Mouse (Mus musculus): ENCODE measurements around the gene Atxn1.

The Atxn1 gene

DNA sequence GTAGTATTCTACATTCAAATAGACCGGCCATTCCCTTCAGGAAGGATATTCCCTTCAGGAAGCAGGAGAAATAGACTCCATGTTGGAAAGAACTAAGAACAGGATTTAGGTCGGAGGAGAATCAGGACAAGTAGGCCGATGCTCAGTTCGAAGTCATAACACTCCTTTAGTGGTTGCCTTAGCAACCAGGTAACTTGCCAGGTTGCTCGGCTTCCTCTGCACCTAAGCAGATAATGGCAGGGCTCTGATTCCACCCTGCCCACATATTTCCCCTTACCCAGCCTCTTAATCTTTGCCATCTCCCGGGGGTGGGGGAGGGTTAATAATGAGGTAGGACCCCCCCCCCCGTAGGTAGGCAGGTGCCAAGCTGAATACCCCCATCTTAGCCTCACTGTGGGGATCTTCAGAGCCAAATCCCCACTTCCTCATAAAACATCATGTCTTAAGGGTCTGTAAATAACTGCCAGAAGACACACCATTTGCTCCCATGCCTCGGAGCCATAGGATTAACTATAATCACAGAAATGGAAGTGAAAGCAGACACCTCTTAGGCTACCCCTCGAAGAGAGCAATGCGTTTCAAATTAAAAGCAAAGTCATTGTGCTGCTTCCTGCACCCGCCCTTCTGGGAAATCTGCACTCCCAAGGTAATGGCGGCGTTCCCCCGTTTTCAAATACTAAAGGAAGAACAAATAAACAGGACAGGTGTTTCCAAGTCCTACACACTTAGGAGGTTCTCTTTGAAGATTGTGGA lies 240.1 kb downstream of the Atxn1 start:
- DNase-seq (ENCODE audit: low spot score), result no peak

DNA sequence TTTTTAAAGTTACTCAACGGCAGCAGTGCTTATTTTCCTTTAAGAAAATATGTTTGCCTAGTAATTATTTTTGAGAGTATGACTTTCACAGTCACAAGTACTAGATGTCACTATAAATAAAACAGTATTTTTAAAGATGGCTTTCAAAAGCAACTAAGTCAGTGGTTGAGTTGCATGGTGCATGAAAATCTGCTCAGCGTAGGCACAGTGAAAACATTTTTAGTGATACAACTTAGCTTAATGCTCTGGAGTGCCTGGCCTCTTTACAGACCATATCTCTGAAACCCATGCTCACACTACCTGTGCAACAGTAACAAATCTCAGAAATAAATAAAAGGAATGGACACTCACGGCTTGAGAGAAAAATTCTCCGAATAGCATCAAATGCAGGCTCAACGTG lies 241.9 kb downstream of the Atxn1 start:
- no peak for DNase-seq (ENCODE audit: low spot score)

DNA sequence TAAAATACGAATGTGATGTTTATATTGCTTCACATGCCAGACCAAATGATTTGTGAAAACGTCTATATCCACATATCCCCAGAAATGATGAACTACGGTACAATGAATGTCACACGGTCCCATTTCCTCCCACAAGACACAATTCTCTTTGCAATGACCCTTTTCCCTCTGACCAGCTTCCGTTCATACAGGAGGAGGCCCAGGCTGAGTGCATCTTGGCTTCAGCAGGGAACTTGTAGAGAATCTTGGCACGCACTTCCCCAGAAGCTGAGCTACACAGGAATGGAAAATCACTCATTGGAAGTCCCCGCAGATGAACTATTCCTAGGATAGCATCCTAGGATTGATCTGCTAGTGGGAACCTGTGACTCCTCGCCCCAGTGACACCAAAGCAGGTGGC lies 243.2 kb downstream of the Atxn1 start:
- DNase-seq (ENCODE audit: low spot score), result no peak

DNA sequence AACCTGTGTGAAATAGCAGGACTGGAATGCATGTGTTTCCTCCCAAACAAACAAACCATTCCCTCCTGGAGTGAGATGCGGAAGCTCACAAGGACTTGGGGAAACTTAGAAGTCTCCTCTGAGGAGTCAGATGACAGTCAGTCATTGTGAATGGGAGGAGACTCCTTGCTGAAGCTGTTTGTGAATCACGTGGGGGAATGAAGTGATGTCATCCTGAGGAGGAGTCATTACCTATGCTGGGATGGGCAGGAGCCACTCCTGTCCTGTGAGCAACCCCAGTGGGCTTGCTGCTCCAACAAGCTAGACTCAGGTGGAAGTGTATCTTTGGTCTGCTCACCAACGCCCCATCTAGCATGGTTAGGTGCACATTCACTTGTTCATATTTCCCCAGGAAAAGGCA lies 246.0 kb downstream of the Atxn1 start:
- no peak for DNase-seq (ENCODE audit: low spot score)

DNA sequence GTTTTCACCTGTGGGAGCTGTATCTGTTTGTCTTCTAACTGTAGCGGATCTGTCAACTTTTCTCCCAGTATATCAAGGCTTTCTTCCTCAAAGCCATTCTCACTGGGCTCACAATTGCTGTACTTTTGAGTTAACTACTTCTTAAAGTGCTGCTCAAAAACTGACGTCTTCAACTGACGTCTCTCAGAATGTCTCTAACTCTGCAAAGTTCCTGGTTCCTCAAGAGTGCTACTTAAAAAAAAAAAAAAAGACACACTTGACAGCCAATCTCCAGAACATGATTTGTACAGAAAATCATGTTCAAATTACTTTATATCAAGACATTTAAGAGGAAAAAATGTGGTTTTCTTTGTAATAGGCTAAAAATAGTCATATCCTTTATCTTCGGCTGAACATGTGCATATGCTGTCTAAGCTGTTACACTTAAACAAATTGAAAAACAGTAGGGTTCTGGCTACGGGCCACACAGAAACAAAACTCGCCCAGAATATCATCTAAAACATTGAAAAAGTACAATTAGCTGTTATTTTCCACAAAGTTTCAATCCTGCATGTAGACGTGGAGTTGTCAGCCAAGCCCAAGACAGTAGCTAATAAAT lies 249.1 kb downstream of the Atxn1 start:
- DNase-seq (ENCODE audit: low spot score), result no peak

DNA sequence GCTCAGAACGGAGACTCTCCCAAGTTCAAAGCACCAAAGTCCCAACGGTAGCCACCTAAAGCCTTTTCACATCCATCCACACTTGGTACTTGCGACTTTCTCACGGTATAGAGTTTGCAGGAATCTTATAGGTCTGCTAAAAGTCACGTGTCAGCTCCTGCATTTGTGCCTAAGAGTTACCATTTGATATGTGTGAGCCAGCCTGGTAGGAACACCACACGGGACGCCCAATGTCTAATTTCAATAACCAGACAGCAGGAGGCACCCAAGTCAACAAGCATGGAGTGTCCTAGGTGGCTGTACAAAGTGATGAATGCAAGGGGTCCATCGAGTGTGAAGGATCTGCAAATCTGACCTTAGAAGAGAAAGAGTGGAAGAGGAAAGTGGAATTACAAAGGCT lies 254.8 kb downstream of the Atxn1 start:
- DNase-seq (ENCODE audit: low spot score), result no peak

DNA sequence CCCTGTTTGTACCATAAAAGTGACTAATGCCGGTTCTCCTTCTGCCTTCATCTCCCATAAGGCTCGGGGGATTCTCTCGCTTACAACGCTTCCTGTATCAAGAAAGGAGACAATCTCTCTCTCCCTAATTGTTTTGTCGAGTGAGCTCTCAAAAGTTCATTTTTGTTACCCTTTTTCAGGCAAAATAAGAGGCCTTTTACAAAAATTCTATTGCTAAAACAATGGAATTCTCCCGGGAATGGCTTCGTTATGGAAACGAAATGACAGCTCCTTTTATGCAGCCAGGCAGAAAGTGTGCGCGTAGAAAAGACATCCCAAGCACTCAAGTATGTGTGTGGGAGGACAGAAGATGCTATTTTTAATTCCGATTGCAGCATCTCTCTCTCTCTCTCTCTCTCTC lies 255.4 kb downstream of the Atxn1 start:
- DNase-seq (ENCODE audit: low spot score), result no peak

DNA sequence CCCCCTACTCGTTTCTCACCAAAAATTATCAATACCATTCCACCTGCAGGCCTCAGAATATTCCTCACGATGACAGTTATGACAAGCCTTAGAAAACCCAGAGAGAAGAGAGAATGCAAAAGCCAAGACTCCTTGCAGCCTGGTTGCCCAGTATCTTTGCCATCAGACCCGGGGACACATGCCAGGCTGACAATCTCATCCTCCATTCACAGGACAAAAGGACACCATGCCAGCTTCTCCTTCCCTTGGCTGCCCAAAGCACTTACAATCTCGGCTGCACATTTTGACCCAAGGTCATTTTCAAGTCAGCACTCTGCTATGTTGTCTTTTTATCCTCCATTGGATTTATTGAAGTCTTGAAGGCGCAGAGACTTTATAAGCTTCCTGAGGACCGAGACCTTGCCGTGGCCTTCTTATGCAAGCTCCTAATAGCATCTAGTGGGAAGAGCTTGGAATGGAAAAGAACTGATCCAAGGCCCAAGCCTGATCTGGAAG lies 263.5 kb downstream of the Atxn1 start:
- DNase-seq (ENCODE audit: low spot score), result no peak

DNA sequence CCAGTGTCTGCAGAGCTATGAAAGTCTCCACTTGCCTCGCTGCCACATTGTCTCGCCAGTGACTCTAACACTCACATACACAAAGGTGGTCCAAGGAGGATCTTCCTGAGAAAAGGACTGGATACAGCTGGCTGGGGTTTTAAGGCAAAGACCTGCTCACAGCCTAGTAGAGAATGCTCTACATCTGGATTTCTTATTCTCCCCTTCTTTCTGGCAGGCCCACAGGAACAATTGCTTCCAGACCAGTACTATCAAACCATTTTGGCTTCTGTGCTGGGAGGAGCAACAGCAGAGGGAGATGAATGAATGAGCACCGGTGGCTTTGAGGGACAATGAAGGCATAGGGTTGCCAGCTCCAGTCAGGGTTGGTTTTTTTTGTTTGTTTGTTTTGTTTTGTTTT lies 265.8 kb downstream of the Atxn1 start:
- DNase-seq (ENCODE audit: low spot score), result no peak

DNA sequence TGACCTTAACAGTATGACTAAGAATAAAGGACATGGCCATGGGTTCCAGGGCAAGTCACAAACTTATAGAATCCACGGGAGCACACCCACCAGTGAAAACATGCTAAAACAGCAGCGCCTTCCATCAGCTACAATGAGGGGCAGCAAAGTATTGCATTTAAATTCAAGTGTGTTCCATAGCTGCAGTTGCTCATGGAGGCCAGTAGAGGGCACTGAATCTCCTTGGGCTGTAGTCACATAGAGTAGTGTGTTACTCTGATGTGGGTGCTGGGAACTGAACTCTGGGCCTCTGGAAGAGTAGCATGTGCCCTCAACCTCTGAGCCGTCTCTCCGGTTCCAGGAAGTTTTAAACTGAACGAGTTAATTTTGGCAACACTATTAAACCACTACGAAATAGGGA lies 268.8 kb downstream of the Atxn1 start:
- no peak for DNase-seq (ENCODE audit: low spot score)

DNA sequence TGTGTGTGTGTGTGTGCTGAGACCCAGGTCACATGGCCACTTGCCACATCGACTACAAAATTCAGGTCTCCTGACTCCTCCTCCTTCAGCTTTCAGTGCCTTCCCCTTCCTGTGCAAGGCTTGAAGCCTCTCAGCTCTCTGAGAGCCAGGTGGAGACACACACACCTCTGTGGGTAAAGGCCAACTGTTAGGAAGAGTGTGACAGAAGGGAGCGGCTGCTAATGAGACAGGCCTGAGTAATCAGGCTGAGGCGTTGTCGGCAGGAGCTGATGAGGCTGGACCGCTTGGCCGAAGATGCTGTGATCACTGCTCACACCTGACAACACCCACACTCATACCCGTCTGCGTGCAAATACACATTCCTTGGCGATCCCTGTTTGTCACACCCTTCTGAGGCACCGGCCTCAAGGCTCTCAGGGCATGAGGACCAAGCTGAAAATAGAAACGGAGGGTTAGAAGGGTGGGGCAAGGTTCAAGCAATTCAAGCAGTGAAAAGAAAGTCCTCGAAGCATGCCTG lies 269.8 kb downstream of the Atxn1 start:
- no peak for DNase-seq (ENCODE audit: low spot score)

DNA sequence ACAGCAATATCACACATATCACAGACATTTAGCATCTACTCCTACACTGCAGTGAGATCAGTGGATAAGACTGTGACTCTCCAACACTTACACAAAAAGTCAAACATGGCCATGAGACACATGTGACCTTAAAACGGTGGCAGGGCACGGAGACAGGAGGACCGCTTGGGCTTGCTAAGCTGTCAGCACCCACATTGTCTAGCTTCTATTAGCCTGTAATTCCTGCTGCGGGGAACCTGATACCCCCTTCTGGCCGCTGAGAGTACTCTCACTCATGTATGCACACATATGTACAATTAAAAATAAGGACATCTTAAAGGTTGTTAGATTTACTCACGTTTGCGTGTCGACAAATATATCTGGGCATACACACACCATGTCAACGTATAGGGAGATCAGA lies 270.9 kb downstream of the Atxn1 start:
- no peak for DNase-seq (ENCODE audit: low spot score)

DNA sequence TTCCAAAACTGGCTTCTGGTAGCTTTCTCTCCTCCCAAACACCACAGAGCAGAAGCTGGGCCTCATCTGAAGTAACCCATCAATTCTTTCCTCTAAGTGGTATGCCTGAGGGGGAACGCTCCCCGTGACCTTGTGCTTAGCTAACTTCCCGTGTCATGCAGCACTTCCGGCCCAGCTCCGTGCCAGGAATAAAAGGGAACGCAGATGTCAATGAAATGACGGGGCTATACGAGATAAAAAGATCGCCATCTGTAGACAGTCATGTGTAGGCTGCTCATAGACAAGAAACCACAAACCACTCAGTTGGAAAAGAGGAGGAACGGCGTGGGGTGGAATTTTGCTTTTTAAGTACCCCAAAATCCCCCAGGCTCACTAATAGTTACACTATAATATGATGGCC lies 271.3 kb downstream of the Atxn1 start:
- no peak for DNase-seq (ENCODE audit: low spot score)

DNA sequence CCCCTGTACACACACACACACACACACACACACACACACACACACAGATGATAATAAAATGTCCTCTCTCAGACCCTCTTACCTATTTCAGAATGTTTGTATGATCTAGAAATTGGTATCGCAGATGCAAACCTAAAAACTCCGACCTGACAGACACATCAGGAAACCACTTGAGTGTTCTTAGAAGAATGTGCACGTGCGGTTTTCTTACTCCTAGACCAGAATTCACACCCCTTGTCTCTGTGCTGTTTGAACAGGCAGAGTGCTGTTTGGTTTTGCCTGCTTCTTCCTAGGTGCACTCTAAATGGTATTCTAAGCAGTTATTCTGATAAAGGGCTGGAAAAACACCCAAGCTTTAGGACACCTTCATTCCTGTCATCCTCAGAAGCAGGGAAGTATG lies 271.7 kb downstream of the Atxn1 start:
- DNase-seq (ENCODE audit: low spot score), result no peak

DNA sequence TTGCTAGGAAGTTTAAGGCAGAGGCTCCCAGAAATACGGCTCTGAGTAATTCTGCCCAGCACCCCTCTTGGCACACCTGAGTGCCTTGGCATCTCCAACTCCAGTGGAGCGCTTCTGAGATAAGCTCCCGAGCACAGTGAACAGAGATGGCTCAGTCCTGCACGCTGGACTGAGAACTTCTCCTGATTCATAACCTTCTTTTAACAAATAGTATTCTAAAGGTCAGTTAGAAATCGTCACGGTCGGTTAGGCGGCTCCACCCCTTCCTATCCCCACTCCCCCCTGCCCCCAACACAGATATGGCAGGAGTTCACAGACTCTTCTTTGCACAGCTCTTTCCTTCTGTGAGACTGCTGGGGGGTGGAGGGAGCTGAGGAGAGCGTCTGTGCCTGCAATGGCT lies 272.4 kb downstream of the Atxn1 start:
- DNase-seq (ENCODE audit: low spot score), result no peak

DNA sequence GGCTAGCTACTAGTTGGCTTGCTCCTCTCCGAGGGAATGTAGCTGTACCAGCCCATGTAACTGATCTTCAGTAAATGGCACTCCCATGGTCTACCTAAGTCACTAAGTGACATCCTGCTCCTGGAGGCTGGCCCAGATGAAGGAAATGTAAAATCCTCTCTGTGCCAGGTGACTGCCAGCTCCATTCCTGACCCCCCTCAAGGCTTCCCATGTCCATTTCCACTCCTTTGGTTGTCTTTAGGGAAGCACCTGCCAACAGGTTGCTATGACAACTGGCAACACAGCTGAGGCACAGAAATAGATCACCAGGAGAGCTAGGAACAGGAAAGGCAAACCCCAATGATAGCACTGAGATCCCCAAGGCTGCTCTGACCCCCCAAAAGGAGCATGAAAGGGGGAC lies 274.4 kb downstream of the Atxn1 start:
- DNase-seq (ENCODE audit: low spot score), result no peak

DNA sequence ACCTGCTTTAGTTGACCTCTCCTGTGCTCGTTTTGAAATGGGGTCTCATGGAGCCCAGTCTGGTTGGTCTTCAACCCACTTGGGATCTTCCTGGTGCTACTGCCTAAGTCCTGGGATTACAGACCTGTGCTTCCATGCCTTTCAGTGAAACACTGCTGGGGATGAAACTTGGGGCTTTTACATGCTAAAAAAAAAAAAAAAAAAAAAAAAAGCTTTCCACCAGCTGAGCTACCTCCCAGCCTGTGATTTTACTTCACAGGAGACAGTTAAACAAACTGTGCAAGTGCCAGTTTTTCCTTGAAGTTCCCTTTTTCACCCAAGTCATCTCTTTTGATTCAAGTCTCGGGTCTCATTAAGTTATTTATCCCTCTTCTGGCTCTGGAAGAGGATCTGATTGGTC lies 275.9 kb downstream of the Atxn1 start:
- no peak for DNase-seq (ENCODE audit: low spot score)

DNA sequence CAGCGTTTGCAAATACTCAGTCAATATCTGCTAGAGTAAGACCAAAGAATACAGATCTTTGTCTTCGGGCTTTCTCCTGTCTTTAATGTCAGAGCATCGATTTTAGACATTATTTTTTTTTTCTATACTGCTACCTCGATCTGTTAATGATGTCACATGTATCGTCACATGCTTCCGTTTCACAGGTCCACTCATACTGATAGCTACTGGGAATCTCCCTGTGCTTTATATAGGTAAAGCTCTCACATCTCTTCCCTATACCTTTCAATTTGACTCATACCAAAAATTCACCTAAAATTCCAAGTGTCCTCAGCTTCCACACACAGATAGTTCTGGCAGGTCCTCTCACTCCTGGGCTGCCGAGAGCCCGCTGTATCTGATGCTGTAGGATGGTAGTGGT lies 277.2 kb downstream of the Atxn1 start:
- DNase-seq (ENCODE audit: low spot score), result no peak

DNA sequence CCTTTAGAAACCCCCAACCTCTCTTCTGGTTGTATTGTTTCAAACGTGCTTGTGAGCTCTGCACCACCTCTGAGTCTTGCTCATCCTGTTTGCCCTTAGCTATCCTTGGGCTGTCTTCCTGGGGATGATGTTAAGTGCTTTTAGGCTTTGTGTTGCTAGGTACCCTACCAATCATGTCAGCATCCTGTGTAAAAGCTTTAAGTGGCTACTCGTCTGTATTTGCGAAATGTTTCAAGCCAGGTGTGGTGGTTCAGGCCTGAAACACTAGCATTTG lies 278.6 kb downstream of the Atxn1 start:
- no peak for DNase-seq (ENCODE audit: low spot score)

DNA sequence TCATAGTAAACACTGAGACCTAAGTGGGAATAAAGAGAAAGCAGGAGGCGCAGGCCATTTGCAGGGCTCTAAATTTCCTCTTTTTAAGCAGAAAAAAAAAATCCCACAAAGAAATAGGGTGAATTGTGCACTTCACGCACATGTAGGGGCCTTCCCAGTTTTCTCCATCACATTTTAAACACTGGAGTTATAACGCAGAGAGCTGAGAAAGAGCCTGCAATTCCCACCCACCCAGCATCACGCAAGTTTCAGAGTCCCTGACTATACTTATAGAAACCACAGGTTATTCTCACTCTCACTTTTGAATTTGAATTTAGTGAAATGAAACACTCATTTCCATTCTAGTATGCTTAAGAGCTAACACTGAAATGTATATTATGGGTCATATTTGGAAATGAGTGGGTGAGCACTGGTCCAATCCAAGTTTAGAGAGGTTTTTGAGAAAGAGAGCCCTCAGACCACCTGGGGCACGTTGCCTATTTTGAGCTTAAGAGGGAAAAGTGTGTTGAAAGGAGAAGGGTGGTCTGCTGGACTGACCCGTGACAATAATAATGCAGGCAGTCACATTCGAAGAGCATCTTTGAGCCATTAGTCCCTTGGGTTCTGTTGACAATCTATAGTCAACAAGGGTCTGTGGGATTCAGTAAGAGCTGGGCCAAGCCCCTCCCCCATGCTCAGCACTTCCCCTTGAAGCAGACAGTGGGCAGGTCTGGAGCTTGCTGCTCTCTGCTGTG lies 279.1 kb downstream of the Atxn1 start:
- no peak for DNase-seq (ENCODE audit: low spot score)

DNA sequence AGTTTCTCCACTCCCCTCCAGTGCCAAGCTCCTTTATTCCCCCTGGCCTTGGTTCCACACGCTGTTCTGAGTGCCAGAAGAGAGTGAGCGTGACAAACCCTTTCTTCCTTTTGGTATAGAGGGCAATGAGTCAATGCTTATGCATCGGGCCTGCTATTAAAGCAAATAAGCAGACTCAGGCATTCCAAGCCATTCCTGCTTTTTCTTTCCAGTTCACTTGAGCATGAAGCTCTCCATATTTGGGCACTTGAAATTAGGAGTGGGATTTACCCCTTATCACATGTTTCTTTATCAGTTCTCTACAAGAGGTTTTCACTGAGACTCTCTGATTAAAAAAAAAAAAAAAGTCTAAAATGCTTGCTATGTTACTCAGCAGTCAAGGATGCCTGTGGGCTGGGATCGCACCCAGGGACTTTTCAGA lies 279.9 kb downstream of the Atxn1 start:
- DNase-seq (ENCODE audit: low spot score), result no peak

DNA sequence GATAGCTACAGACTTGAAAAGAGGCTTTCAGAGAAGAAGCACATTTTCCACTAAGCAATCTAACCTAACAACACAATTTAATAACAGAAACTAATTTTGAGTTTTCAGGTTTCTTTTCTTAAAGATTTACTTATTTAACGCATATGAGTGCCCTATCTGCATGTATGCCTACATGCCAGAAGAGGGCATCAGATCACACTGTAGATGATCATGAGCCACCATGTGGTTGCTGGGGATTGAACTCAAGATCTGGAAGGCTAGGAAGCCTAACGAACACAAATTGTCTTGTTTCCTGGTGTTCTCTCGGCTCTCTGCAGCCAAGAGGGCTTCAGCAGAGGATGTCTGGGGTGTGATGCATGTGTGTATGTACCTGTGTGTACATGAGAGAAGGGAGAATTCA lies 280.8 kb downstream of the Atxn1 start:
- DNase-seq (ENCODE audit: low spot score), result no peak

DNA sequence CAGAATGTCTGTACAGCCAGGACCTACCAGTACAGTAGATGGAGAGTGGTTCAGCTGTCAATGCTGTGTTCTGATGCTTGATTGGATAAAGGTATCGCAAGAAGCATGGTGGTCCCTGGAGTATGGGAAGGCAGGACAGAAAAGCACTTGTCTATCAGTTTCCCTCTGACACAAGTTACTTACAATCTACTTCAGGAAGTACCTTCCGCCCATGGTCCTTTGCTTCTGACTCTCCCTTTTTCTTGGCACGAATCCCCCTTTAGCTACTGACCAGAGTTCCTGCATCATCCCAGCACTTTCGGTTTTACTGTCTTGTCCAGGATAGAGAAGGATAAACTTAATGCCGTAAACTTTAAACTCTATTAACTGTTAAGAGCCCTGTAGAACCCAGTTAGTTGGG lies 283.6 kb downstream of the Atxn1 start:
- DNase-seq (ENCODE audit: low spot score), result no peak

All from testis, postnatal 10 days (tissue).